Mouse (Mus musculus) heart, adult 2 months (tissue): ENCODE data around the gene Golt1b. TPM values are rescaled to one million over a fixed set of nuclear protein-coding genes. Genes with fewer than 3 reads are reported as not detected.

ENCODE experiments used
- DNase-seq, 2 experiments: peaks; one replicate each; pipeline ENCODE4 v3.0.0; 2021
- H3K27ac ChIP-seq: fragments of 200-600 bp; 2 replicates; pipeline ENCODE4 v1.8.1; 2022
- H3K27me3 ChIP-seq: fragments of 200-500 bp; 2 replicates; pipeline ENCODE4 v1.6.1; 2012; ENCODE audit warnings: mild to moderate bottlenecking, low read length, inconsistent platforms, mixed read lengths; ENCODE audit not compliant: control insufficient read depth, insufficient read depth
- H3K36me3 ChIP-seq: fragments of 200-500 bp; 2 replicates; pipeline ENCODE4 v1.6.1; 2012; ENCODE audit warnings: low read length, inconsistent platforms; ENCODE audit not compliant: control insufficient read depth, insufficient read depth
- H3K4me1 ChIP-seq: fragments of 200-500 bp; 2 replicates; pipeline ENCODE4 v1.6.1; 2011; ENCODE audit warnings: low read length; ENCODE audit not compliant: control insufficient read depth, insufficient read depth
- H3K4me3 ChIP-seq: fragments of 200-600 bp; 2 replicates; pipeline ENCODE4 v1.8.1; 2022
- H3K79me2 ChIP-seq: fragments of 200-500 bp; replicated peaks from 2 replicates; pipeline ENCODE4 v1.6.1; 2012; ENCODE audit warnings: mild to moderate bottlenecking, inconsistent platforms, low read length, moderate library complexity, mixed read lengths; ENCODE audit not compliant: control insufficient read depth, insufficient read depth
- H3K9ac ChIP-seq: fragments of 200-500 bp; 2 replicates; pipeline ENCODE4 v1.6.1; 2012; ENCODE audit warnings: low read depth, mild to moderate bottlenecking, control low read depth, inconsistent platforms, low read length, mixed read lengths
- CTCF ChIP-seq: fragments of 200-600 bp; IDR thresholded peaks from 2 replicates; pipeline ENCODE4 v1.8.1; 2022; ENCODE audit warnings: antibody characterized with exemption, mild to moderate bottlenecking, moderate library complexity
- EP300 ChIP-seq: fragments of 200-500 bp; IDR thresholded peaks from 2 replicates; pipeline ENCODE4 v1.6.1; 2011; ENCODE audit warnings: low read depth, low read length, control low read depth; ENCODE audit not compliant: insufficient read depth
- POLR2A ChIP-seq: fragments of 200-500 bp; IDR thresholded peaks from 2 replicates; pipeline ENCODE4 v1.6.1; 2011; ENCODE audit warnings: mild to moderate bottlenecking, low read depth, low read length, control low read depth; ENCODE audit not compliant: insufficient read depth
- WGBS: fragments of 180-500 bp; shearing (Covaris S2); methylation state at CpG from one replicate; pipeline ENCODE4 v1.1.7; 2018; 5-methylcytosine and 5-hydroxymethylcytosine counted together
- intact Hi-C: fragments of 180-260 bp; cut with DNase I; formaldehyde crosslinking; loops from one replicate; pipeline ENCODE4 v1.15.1; 2025
- long read RNA-seq: library from polyadenylated mRNA; stranded (forward); transcript quantifications from one replicate; pipeline ENCODE4 v2.0.0, GENCODE M21; 2021
- polyA plus RNA-seq: library from polyadenylated mRNA; depleted of rRNA; stranded (reverse); fragments of >200 nt; gene quantifications from 2 replicates; pipeline ENCODE4 v1.2.3, GENCODE M21; 2012; rRNA removed
- total RNA-seq, 2 experiments: library from RNA; stranded (reverse); gene quantifications; 2 replicates each; pipeline ENCODE4 v1.2.3; 2021

Golt1b gene
- total RNA-seq (10 to 100 TPM; 15.6 to 21.4 TPM), polyA plus RNA-seq (7.0 and 13.6 TPM in 2 replicates)
- long read RNA-seq, transcript Golt1b-201 (5 exons, 2,818 nt) = major isoform, 18 of 18 reads
- long read RNA-seq, partial matches to known transcripts = 0 of 18 reads
- long read RNA-seq, other reads (novel, unspliced or antisense) = 0 of 18 reads

- Histone ChIP-seq H3K4me1 (peaks cover 3% of the 10 kb centered on the region), H3K79me2 (peaks cover 5% of the 10 kb centered on the region), H3K27ac (peak within 1 kb of the TSS; percentile 79), H3K27me3 (no peaks in the 10 kb centered on the region), H3K4me3 (peak within 1 kb of the TSS; percentile 78), H3K9ac (peak within 1 kb of the TSS; percentile 85), H3K36me3 (no peaks in the 10 kb centered on the region)
- TF ChIP-seq POLR2A (no peak; the same call in 1 of the 2 replicates), EP300 (no peak), CTCF (no peak)
- intact Hi-C loops = loop anchor here (2.0 to 5.0 kb wide), 2 partner anchors 40 to 130 kb away; no protein-coding TSS in a partner anchor
- under 1% methylated on average over 87 of the region's 87 CpGs for WGBS
- DNase-seq = peak; percentile 98 to 99
These were observed at the start of gene Golt1b, which contains the start of gene Recql for GRCm38 (mm10) chr6:142387011-142387754. Gene Golt1b (plus strand): TSS chr6:142387221. Gene Recql (minus strand): TSS chr6:142387087.

- no peak overlapping the region for H3K27ac ChIP-seq
- no peaks in the 10 kb centered on the region for H3K27me3 ChIP-seq
- no peak overlapping the region for H3K4me3 ChIP-seq
- no peak overlapping the region for H3K9ac ChIP-seq
- WGBS = 41% methylated on average over 2 of the region's 2 CpGs
- H3K79me2 ChIP-seq = no peaks in the 10 kb centered on the region
- H3K4me1 ChIP-seq = no peaks in the 10 kb centered on the region
- DNase-seq = no peak
- intact Hi-C loops = no loop called here
- no peaks in the 10 kb centered on the region for H3K36me3 ChIP-seq
- TF ChIP-seq CTCF (no peak), POLR2A (no peak), EP300 (no peak)
These were observed 48.1 kb upstream of the Golt1b start for GRCm38 (mm10) chr6:142338961-142339360.

GRCm38 (mm10) chr6:142339576-142339975 lies 47.4 kb upstream of the Golt1b start:
- H3K36me3 ChIP-seq = no peaks in the 10 kb centered on the region
- TF ChIP-seq EP300 (no peak), POLR2A (no peak), CTCF (no peak)
- intact Hi-C loops = no loop called here
- no peak for DNase-seq
- WGBS = 29% methylated on average over 2 of the region's 2 CpGs
- H3K9ac ChIP-seq = no peak overlapping the region
- H3K79me2 ChIP-seq = no peaks in the 10 kb centered on the region
- no peak overlapping the region for H3K27ac ChIP-seq
- no peak overlapping the region for H3K4me3 ChIP-seq
- H3K27me3 ChIP-seq = no peaks in the 10 kb centered on the region
- no peaks in the 10 kb centered on the region for H3K4me1 ChIP-seq

GRCm38 (mm10) chr6:142343561-142343960 lies 43.5 kb upstream of the Golt1b start:
- Histone ChIP-seq H3K27ac (no peak overlapping the region), H3K4me1 (no peaks in the 10 kb centered on the region; the same call in none of the 2 replicates), H3K27me3 (no peaks in the 10 kb centered on the region), H3K4me3 (no peak overlapping the region), H3K36me3 (0 out of 2 replicates have a peak, but pooled peaks cover 2% of the 10 kb centered on the region), H3K9ac (no peak overlapping the region), H3K79me2 (no peaks in the 10 kb centered on the region)
- no peak for TF ChIP-seq POLR2A
- TF ChIP-seq CTCF = peak; percentile 75
- DNase-seq = peak in 1 of 2 experiments; percentile 23
- WGBS = 47% methylated on average over 2 of the region's 2 CpGs
- intact Hi-C loops = no loop called here

GRCm38 (mm10) chr6:142345440-142346038 lies 41.5 kb upstream of the Golt1b start, which contains the start of gene Pyroxd1:
Gene Pyroxd1 (plus strand): TSS chr6:142345654.
- Histone ChIP-seq H3K36me3 (0 out of 2 replicates have a peak, but pooled peaks cover 2% of the 10 kb centered on the region), H3K9ac (peak within 1 kb of the TSS; percentile 82), H3K27me3 (no peaks in the 10 kb centered on the region), H3K4me3 (peak within 1 kb of the TSS; percentile 94), H3K27ac (peak within 1 kb of the TSS; percentile 79), H3K79me2 (no peaks in the 10 kb centered on the region), H3K4me1 (no peaks in the 10 kb centered on the region; the same call in none of the 2 replicates)
- TF ChIP-seq CTCF (no peak), EP300 (peak; percentile 58; the same call in 1 of the 2 replicates)
- WGBS = under 1% methylated on average over 48 of the region's 48 CpGs
- peak; percentile 83 to 89 for DNase-seq
- intact Hi-C loops = loop anchor here (2.0 to 5.0 kb wide), 2 partner anchors 41 to 412 kb away; partner anchors contain the start of genes Cmas, Golt1b and Recql
